18 mouse cellular contexts compared by ENCODE assay signal in genomic region chr2:93706407-93706806, GRCm38 (mm10).
DNase-seq lines count a peak whose midpoint lies in the region; TF ChIP-seq lines count a peak whose summit lies in the region.
"Had no signal": no experiment of that assay in that cellular context is flagged by ENCODE, and none has a peak within 500 bp of the region (broad histone marks: within the 10 kb centered on the region; RNA-seq: fewer than 3 reads in every experiment).

No protein-coding gene starts in this region.

- no peak for TF ChIP-seq CTCF in left cerebral cortex, adult 2 months (IDR thresholded peaks at IDR 0.05)

- H3K4me3 ChIP-seq in left cerebral cortex, adult 2 months, result no peak overlapping the region
- H3K4me3 ChIP-seq: embryonic facial prominence, embryonic 10.5 days; embryonic facial prominence, embryonic 12.5 days; forebrain, embryonic 13.5 days; forebrain, embryonic 15.5 days had no signal

- DNase-seq in left cerebral cortex, adult 2 months (ENCODE audit: extremely low spot score in 1 of 2, low spot score in 2 of 2), result no peak
- DNase-seq in left cerebral cortex, postnatal 10 days (ENCODE audit: extremely low spot score in 1 of 2, low spot score in 2 of 2), result no peak
- DNase-seq in adipocyte (ENCODE audit: low spot score), result peak; percentile 39
- DNase-seq in brain, adult 2 months (ENCODE audit: low read depth, low spot score), result peak; percentile 70
- DNase-seq in layer of hippocampus, adult 9-11 months, result no peak
- DNase-seq in adrenal gland, postnatal 10 days, result no peak
- DNase-seq: adrenal gland, adult 8-10 months; adrenal gland, postnatal 25 days; cerebellum, adult 11-12 months; cerebellum, adult 2 months; cerebellum, adult 9-10 months; cerebellum, postnatal 10 days; cerebellum, postnatal 25 days; forebrain, postnatal 0 days had no signal

- peak overlapping the region; percentile 71 for H3K27ac ChIP-seq in left cerebral cortex, adult 2 months
- H3K27ac ChIP-seq: embryonic facial prominence, embryonic 10.5 days; embryonic facial prominence, embryonic 12.5 days; forebrain, embryonic 13.5 days; forebrain, embryonic 15.5 days had no signal

- intact Hi-C loops in left cerebral cortex, adult 2 months (cut with DNase I), result no loop called here
- intact Hi-C loops in left cerebral cortex, postnatal 10 days (cut with DNase I), result no loop called here

Comparison
In these comparisons a context has a peak if more than half of its experiments do, and no peak if none do; other contexts are left out.
1. DNase-seq: peak in adipocyte (single experiment) and brain, adult 2 months (single experiment); none in left cerebral cortex, adult 2 months (0 of 2), left cerebral cortex, postnatal 10 days (0 of 2), layer of hippocampus, adult 9-11 months (single experiment) and adrenal gland, postnatal 10 days (single experiment).